Mouse (Mus musculus) left cerebral cortex, adult 11 months (tissue): Measurements from ENCODE around the gene Nmur1.
"Not testable (repeated sequence)": the region's sequence is repeated elsewhere in the genome, so short reads cannot be mapped to it uniquely, and the experiment has no call there.

Source experiments
- DNase-seq: peaks from one replicate; pipeline ENCODE4 v3.0.0; 2022; ENCODE audit warnings: low spot score

The Nmur1 gene

DNA sequence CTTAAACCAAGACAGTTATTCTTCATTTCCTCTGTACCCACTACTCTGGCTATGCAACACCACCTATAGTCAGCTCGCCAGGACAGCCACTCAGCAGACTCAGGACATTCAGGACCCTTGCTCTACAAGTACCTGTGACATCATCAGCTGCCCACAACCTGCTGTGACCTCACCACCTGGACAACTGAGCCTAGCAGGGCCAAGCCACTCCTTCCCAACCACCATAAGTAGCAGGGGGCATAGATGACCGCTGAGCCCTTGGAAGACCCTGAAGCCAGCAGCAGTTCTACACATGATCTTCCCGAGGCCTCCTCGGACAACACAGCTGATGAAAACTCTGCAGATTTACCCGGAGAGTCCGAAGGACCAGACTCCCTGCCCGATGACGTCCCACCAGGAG is at the start of gene Nmur1, which contains the start of gene Tex44:
Gene Nmur1, minus strand, starts transcription at position 101 of the 400 bp plus-strand sequence.
Gene Tex44, plus strand, starts transcription at position 202 of the 400 bp plus-strand sequence.
- no peak for DNase-seq

DNA sequence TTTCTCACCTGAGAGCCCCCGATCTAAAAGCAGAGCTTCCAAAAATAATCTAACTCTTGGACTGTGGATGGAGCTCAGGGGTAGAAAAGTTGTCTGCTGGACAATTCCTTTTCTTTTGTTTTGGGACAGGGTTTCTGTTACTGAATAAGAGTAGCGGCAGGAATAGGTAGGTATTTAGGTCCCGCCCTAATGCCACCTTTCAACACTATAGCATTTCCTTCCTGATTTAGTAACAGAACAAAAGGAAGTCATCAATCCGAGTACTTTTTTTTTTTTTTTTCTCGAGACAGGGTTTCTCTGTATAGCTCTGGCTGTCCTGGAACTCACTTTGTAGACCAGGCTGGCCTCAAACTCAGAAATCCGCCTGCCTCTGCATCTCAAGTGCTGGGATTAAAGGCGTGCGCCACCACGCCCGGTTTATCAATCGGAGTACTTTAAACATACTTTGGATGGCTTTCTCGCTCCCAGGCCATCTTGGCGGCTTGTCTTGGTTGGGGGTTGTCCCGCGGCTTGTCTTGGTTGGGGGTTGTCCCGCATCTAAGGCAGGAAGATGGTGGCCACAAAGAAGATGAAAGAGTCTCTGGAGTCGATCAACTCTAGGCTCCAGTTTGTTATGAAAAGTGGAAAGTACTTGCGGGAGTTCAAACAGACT is 47.2 kb upstream of the Nmur1 start:
- no peak for DNase-seq

DNA sequence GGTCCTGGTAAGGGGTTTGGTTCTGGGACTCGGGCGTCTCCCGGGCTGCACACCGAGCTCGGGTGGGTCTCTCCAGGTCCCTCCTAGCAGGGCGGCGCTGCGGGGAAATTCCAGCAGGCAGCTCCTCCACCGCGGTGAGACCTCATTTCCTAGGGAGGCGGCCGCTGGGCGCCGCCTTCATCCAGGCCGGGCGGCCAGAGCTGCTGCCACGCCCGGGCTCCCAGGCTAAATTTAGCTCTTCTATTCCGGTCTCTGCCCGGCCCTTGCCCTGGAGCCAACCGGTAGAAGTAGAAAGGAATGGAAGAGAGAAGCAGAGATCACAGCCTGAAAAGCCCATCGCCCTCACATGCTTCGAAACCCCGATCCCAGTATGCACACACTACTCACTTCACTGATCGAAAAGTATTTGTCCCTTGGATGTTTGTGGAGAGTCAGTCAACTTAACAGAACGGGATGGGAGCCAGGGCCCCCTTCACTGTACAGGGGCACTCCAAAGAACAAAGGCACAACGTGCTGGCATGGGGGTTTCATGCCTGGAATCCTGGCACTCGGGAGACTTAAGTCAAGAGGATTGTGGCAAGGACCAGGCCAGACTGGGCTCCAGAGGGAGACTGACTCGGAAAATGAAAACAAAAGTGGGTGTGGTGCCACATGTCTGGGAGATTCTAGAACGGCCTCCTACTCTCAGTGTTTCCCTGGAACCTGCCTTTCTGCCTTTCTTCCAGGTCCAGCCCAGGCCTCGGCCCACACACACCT is 46.3 kb upstream of the Nmur1 start:
- no peak for DNase-seq

DNA sequence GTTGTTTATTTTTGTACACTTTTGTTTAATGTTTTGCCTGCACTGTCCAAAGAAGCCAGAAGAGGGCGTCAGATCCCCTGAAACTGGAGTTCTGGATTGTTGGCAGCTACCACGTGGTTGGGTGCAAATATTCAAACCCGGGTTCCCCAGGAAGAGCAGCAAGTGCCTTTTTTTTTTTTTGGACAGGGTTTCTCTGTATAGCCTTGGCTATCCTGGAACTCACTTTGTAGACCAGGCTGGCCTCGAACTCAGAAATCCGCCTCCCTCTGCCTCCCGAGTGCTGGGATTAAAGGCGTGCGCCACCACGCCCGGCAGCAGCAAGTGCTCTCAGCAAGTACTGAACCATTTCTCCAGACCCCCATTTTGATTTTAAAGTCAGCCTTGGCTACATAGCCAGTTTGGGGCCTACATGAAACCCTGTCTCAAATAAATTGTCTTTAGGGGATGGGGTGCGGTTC is 45.5 kb upstream of the Nmur1 start:
- DNase-seq, result not testable (repeated sequence)

DNA sequence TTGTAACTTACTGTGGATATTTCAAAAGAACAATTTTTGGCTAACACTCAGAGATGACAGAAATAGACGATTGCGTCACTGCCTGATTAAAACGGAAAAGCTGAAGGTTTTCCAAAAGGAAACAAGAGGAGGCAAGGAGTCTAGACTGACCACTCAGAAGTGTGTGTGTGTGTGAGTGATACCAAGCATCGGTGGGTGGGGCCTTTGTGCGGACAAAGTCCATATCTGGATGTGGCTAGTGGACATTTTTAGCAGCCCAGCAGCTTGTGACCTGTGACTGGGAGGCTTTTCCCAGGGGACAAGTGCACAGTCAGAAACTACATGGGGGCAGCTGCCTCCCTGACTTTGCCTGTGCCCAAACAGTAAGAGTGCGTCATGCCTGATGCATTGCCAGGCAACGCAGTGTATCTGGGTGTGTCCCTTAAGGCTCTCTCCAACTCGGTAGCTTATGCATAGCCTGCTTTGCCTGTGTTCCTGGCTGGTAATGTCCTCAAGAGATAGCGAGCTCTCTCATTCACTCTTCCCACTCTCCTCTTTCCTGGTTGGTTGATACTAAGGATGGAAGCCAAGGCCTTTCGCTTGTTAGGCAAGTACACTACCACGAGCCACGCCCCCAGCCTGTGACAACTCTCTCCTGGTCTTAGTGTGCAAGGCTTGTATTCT is 44.6 kb upstream of the Nmur1 start:
- no peak for DNase-seq

DNA sequence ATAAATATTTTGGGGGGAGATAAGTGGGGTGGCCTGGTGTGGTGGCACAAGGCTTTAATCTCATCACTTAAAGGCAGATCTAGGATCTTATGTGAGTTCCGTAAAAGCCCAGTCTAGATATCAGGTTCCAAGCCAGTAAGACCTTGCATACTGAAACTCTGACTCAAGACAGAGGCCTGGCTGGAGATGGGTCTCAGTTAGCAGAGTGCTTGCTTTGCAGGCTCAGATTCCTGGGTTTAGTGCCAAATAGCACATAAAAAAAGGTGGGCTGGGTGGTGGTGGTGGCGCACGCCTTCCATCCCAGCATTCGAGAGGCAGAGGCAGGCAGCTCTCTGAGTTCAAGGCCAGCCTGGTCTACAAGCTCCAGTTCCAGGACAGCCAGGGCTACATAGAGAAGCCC is 43.8 kb upstream of the Nmur1 start:
- no peak for DNase-seq

DNA sequence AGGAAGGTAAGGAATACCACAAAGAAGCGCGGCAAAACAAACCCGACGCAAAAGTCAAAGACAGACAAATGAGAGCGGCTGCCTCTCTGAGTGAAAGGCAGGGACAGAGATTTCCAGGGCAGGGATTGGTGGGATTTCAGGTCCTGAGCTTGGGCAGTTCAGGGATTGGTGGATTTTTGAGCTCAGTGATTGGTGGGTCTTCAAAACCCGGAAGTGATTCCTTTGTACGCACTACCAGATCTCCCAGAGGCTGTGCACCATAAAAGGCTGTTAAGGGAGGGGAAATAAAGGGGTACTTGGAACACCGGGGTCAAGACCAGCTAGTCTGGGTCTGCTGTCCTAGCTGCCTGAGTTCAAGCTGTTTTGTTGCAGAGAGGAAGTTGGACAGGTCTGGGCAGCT is 41.4 kb upstream of the Nmur1 start:
- no peak for DNase-seq

DNA sequence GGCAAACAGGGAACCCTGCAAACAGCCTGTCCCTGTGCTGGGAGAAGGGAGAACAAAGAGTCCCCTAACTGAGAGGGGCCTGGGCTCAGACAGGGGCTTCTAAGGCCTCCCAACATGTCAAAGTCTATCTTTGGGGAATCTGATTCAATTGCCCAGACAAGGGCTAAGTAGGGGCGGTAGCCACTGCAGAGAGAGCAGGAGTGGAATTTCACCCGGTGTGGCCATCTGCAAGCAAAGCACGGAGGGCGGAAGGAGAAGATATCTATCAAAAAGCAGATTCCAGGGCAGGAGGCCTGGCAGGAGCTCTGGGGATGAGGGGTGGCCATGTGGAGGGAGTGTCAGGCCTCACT is 38.8 kb upstream of the Nmur1 start:
- no peak for DNase-seq

DNA sequence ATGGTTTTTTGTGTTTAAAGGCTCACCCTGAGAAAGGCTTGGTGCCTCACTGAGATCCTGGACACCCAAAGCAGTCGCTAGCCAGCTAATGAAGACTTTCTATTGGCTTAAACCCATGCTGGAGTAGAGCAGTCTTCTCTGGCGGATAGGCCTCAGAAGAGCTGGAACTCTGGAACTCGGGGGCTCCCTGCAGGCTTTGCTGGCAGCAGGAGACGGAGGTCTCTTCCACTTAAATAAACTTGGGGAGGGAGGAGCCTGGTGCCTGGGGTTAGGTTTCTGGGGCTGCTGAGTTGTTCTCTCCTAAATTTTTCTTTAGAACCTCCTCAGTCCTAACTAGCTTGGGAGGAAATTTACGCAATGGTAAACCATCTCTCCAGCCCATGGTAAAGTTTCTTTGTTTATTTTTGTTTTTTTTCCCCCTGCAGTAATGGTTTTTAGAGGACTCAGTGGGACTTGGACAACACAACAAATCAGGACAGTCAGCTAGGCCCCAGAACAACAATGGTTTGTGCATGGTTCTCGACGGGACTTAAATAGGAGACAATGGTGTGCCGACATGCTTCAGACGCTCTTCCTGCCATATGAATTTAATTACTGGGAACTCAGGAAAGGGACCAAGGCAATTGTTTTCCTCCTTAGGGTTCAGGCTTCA is 38.3 kb upstream of the Nmur1 start:
- DNase-seq, result no peak

DNA sequence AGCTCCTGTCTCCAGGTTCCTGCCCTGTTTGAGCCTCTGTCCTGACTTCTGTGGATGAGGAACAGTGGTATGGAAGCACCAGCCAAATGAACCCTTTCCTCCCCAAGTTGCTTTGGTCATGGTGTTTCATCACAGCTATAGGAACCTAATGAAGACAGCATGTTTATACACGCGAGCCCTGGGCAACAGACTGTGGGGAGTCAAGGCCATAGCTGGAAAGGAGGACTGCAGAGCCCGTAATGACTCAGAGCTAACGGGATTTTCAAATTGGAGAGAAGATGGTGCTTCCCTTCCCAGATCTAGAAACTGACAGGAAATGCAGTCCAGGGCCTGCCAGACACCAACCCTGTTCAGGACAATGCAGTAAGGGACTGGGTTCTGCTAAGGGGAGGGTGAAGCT is 33.3 kb upstream of the Nmur1 start:
- DNase-seq, result no peak

DNA sequence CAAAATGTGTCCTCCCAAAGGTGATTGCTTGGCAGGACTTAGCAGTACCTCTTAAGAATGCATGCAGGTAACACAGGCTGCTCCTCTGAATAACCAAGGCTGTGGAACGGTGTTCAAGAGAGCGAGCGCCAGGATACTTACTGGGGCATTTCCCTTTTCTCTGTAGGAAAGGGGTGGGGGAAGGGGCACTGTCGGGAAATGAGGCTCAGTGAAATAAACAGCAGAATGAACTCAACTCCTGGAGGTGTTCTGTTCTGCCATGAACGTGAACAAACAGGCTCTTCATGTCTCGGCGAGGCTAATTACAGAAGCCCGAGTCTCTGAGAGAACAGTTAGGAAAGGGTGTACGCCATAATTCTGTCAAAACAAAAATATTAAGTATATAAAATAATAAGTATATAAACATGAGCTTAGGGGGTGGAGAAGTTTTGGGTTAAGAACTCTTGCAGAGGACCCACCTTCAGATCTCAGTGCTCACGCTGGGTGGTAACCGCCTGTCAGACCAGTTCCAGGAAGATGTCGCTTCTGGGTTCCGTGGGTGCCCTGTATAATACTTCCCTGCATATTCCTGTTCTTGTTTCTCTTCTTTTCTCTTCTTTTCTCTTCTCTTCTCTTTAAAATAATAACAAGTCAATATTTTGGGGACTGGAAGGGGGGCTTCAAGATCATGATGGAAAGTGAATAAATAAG is 31.0 kb upstream of the Nmur1 start:
- DNase-seq, result no peak

DNA sequence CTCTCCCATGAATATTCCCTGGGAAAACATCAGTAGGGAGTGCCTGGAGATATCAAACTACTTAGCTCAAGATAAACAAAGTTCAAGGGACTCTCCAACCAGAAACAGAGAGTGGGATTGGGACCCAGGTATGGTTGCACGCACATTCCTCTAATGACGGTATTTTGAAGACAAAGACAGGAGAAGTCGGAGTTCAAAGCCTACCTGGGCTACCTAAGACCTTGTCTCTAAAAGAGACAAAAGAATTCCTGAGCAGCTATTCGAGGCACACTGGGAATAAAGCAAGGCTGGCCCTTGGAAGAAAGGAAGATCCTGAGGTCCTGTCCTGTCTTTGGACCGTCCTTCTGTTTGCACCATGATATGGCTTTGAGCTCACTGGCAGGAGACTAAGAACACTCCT is 26.7 kb upstream of the Nmur1 start:
- DNase-seq, result no peak

DNA sequence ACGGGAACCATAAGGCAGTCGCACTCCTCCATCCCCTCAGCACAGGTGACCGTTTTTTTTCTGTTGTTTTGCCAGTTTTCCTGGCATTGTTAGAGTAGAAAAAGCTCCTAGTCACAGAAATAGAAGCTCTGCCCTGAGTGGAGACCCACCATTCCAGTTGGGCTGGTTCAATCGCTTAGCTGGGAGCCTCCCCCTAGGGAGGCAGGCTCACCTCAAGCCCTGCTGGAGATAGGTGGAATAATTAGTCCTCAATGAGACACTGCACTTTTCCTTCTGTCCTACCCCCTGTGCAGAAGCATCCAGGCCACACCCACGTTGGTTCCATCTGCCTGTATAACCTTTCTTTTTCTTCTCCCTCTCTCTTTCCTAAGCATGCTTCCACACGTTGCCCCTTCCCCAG is 23.9 kb upstream of the Nmur1 start:
- no peak for DNase-seq

DNA sequence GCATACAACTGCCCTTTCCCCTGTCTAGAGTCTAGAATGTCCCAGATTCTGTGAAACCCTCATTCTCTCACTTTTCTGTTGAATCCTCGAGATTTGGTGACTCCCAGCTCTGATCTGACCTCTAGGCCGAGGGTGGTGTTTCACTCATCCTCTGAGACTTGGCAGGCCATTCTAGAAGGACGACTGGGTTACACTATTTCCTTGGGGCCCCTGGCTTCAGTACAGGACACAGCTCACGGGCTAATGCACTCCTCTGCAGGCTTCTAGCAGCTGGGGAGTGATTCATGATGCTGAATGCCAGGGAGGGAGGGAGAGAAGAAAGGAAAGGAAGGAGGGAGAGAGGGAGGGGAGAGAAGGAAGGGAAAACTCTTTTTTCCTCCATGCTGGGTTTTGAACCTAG is 22.2 kb upstream of the Nmur1 start:
- no peak for DNase-seq

DNA sequence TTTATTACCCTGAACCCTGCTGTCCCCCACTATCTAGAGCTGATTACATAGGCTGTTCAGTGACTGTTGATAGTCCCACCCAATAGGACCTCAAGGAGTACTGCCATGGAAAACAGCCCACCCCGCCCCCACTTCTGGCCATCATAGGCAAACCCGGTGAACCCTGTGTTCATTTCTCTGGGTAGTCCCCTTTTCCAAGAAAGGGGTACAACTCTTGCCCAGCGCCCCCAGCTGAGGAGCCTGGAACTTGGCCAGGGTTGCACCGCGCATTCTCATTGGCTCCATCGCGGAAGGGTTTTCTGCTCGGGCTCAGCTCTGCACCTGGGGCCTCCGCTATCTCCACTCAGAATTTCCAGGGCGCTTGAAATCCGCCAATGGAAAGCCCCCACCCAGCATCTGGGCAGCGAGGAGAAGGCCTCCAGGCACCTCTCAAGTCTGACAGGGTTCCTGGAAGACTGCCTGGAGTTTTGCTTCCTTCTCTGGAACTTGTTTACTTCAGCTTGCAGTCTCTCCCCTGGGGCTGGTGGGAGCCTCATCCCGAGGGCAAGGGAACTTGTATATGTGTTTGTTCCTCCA is 21.7 kb upstream of the Nmur1 start:
- no peak for DNase-seq

DNA sequence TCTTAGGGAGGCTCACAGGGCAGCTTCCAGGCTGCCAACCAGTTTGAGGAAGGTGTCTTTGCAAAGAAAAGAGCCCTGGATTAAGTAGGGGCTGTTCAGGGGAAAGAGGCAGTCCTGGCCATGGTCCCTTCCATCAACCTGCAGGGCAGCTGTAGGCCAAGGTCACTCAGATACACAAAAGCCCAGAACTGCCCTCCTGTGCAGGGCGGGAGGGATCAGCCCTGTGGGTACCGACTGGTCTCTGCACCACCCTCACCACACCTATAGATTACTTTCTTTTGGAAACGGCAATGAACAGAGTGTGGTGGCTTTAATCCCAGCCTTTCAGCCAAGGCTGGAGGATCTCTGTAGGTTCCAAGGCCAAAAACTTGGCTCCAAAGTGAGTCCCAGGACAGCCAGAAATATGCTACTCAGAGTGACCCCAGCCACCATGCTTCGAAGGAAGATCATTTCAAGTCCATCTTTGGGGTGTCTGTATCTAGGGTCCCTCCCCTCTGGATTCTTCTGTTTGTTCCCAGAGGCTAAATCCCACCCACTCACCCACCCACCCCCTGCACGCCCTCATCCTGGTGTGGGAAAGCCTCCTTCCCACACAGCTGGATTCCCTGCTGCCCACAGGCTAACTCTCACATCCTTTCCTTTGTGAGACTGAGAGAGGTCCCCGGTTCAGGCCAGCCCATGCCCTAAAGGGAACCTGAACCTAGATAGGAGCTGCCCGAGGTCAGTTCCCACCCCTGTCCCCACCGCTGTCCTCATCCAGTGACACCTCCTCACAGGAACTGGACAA is 17.6 kb upstream of the Nmur1 start:
- DNase-seq, result no peak

DNA sequence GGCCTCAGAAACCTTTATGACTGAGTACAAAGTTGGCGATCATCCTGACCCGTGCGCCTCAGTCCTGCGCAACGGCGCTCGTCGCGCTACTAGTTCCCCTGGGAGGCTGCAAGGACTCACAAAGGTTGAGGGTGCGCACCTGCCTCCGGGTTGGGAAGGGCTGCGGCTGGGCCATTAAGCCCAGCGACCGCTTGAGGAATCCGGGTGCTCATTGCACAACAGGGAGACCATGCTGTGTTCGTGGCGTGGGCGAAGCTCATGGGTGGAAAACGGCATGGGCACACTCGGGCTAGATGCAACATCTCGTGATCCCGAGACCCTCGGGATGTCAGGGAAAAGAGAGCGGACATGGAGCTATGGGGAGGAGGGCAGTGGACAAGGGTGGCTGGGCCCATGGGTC is 16.8 kb upstream of the Nmur1 start:
- DNase-seq, result no peak

DNA sequence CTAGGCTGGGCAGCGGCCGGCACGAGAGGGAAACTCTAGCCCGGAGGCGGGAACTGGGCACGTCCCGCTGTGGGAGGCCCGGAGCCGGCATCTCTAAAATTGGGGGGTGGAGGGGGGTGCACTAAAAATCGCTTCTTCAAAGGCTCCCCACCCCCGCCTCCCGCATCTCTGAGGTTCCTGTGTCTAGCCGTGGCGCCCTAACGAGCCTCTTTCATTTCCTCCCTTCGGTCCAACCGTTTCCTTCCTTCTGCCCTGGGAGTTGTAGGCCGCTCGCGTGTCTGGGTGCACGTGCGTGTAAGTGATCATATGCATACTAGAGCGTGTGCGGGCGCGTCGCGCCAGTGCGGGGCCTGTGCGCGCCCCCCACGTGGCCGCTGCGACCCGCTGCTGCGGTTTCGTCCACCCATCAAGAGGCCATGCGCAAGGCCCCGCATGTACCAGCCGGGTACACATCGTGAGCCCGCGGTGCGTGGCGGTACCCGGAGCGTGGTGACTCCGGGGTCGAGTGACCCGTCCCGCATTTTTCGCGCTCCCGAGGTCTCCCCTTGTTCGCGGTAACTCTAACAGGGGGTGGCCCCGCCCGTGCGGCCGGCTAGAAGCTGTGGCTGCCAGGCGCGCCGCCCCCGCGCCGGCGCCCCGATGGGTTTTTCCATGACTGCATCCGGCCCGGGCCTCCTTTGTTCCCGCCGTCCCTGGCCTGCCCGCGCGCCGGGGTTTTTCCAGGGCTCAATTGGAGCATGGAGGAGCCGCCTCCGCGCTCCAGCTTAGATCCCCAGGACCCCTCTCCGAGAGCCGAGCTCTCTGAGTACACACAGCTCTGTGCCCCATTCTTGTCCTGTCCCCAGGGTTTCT is 16.2 kb upstream of the Nmur1 start:
- DNase-seq, result peak; percentile 81

DNA sequence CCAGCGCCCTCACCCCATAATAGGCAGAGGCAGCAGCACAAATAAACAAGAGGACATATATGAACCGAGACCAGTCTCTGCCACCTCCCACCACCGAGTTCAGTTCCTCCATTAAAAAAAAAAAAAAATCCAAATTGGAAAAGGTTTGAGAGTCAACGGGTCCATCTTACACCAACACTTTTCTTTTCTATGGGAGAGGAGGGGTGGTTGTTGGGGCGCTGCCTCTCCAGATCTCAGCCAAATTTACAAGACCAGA is 15.6 kb upstream of the Nmur1 start:
- no peak for DNase-seq
